Mouse (Mus musculus) limb, embryonic 10.5 days (tissue): ENCODE measurements around the gene Grem1. TPM values are rescaled to one million over a fixed set of nuclear protein-coding genes. Genes with fewer than 3 reads are reported as not detected.

ENCODE experiments used
- DNase-seq: peaks from one replicate; pipeline ENCODE4 v3.0.0-alpha.2; 2017; ENCODE audit warnings: low spot score
- H3K27ac ChIP-seq: fragments of 300-500 bp; sonication (generic); 2 replicates; pipeline ENCODE4 v1.5.1; 2016; ENCODE audit warnings: mild to moderate bottlenecking
- H3K27me3 ChIP-seq: fragments of 300-500 bp; sonication (generic); 2 replicates; pipeline ENCODE4 v1.6.1; 2016; ENCODE audit warnings: low read depth, mild to moderate bottlenecking; ENCODE audit not compliant: poor library complexity, severe bottlenecking
- H3K36me3 ChIP-seq: fragments of 300-500 bp; sonication (generic); 2 replicates; pipeline ENCODE4 v1.6.1; 2016; ENCODE audit warnings: mild to moderate bottlenecking, moderate library complexity
- H3K4me1 ChIP-seq: fragments of 300-500 bp; sonication (generic); 2 replicates; pipeline ENCODE4 v1.6.1; 2016
- H3K4me3 ChIP-seq: fragments of 300-500 bp; sonication (generic); 2 replicates; pipeline ENCODE4 v1.5.1; 2016; ENCODE audit warnings: mild to moderate bottlenecking, moderate library complexity
- H3K9me3 ChIP-seq: fragments of 300-500 bp; sonication (generic); replicated peaks from 2 replicates; pipeline ENCODE4 v1.6.1; 2016; ENCODE audit warnings: mild to moderate bottlenecking
- WGBS: fragments of 180-500 bp; shearing (Covaris S2); methylation state at CpG from one replicate; pipeline ENCODE4 v1.1.7; 2016; 5-methylcytosine and 5-hydroxymethylcytosine counted together
- polyA plus RNA-seq: library from polyadenylated mRNA; unstranded; fragments of >200 nt; fragmentation: Nextera tagmentation; extraction: Ambion mirVana; gene quantifications from 2 replicates; pipeline ENCODE4 v1.2.1, GENCODE M21; 2016

Gene Grem1
- polyA plus RNA-seq, 1 experiment from 2014 or later: 7.2 TPM

- 96% methylated on average over 9 of the region's 9 CpGs for WGBS
- Histone ChIP-seq H3K27me3 (no peaks in the 10 kb centered on the region), H3K27ac (no peak overlapping the region), H3K9me3 (no peaks in the 10 kb centered on the region), H3K4me1 (no peaks in the 10 kb centered on the region), H3K36me3 (peaks cover 18% of the 10 kb centered on the region), H3K4me3 (no peak overlapping the region)
- DNase-seq: no peak
Observed at GRCm38 (mm10) chr2:113749309-113749708, 9.1 kb downstream of the Grem1 start.

- Histone ChIP-seq H3K27ac (no peak overlapping the region), H3K27me3 (no peaks in the 10 kb centered on the region), H3K36me3 (no peaks in the 10 kb centered on the region), H3K4me3 (no peak overlapping the region), H3K4me1 (0 out of 2 replicates have a peak, but pooled peaks cover 6% of the 10 kb centered on the region), H3K9me3 (no peaks in the 10 kb centered on the region)
- WGBS: 92% methylated on average over 3 of the region's 3 CpGs
- DNase-seq: no peak
Observed at GRCm38 (mm10) chr2:113728581-113728980, 29.9 kb downstream of the Grem1 start.

GRCm38 (mm10) chr2:113714801-113715200 is 43.6 kb downstream of the Grem1 start:
- WGBS: 41% methylated on average over 2 of the region's 2 CpGs
- no peak overlapping the region for H3K27ac ChIP-seq

GRCm38 (mm10) chr2:113713406-113713805 is 45.0 kb downstream of the Grem1 start:
- no peak overlapping the region for H3K27ac ChIP-seq

More at GRCm38 (mm10) chr2:113714801-113715200, 43.6 kb downstream of the Grem1 start:
- Histone ChIP-seq H3K36me3 (no peaks in the 10 kb centered on the region), H3K27me3 (no peaks in the 10 kb centered on the region), H3K4me3 (no peak overlapping the region), H3K4me1 (peaks cover 10% of the 10 kb centered on the region), H3K9me3 (no peaks in the 10 kb centered on the region)
- no peak for DNase-seq

GRCm38 (mm10) chr2:113707507-113707906 is 50.9 kb downstream of the Grem1 start:
- Histone ChIP-seq H3K36me3 (0 out of 2 replicates have a peak, but pooled peaks cover 5% of the 10 kb centered on the region), H3K27me3 (no peaks in the 10 kb centered on the region), H3K9me3 (no peaks in the 10 kb centered on the region), H3K4me3 (no peak overlapping the region), H3K4me1 (no peaks in the 10 kb centered on the region), H3K27ac (no peak overlapping the region)
- no peak for DNase-seq
- 81% methylated on average over 4 of the region's 4 CpGs for WGBS

More at GRCm38 (mm10) chr2:113713406-113713805, 45.0 kb downstream of the Grem1 start:
- Histone ChIP-seq H3K9me3 (no peaks in the 10 kb centered on the region), H3K4me3 (no peak overlapping the region), H3K4me1 (peaks cover 10% of the 10 kb centered on the region), H3K27me3 (no peaks in the 10 kb centered on the region), H3K36me3 (0 out of 2 replicates have a peak, but pooled peaks cover 2% of the 10 kb centered on the region)
- DNase-seq: no peak
- WGBS: 79% methylated on average over 2 of the region's 2 CpGs

GRCm38 (mm10) chr2:113701507-113701906 is 56.9 kb downstream of the Grem1 start:
- no peaks in the 10 kb centered on the region for H3K9me3 ChIP-seq
- no peaks in the 10 kb centered on the region for H3K36me3 ChIP-seq
- H3K27me3 ChIP-seq: no peaks in the 10 kb centered on the region
- 77% methylated on average over 5 of the region's 5 CpGs for WGBS
- no peak for DNase-seq
- H3K4me3 ChIP-seq: no peak overlapping the region
- H3K27ac ChIP-seq: no peak overlapping the region
- H3K4me1 ChIP-seq: 0 out of 2 replicates have a peak, but pooled peaks cover 6% of the 10 kb centered on the region

- Histone ChIP-seq H3K4me1 (peaks cover 46% of the 10 kb centered on the region), H3K27me3 (no peaks in the 10 kb centered on the region), H3K27ac (no peak overlapping the region), H3K9me3 (no peaks in the 10 kb centered on the region), H3K36me3 (no peaks in the 10 kb centered on the region), H3K4me3 (no peak overlapping the region)
- DNase-seq: no peak
- WGBS: 83% methylated on average over 5 of the region's 5 CpGs
Observed at GRCm38 (mm10) chr2:113696647-113697046, 61.8 kb downstream of the Grem1 start.

- no peaks in the 10 kb centered on the region for H3K36me3 ChIP-seq
- no peaks in the 10 kb centered on the region for H3K9me3 ChIP-seq
- no peak for DNase-seq
- 91% methylated on average over 3 of the region's 3 CpGs for WGBS
- H3K4me3 ChIP-seq: no peak overlapping the region
- H3K4me1 ChIP-seq: peaks cover 51% of the 10 kb centered on the region
- H3K27ac ChIP-seq: no peak overlapping the region
- no peaks in the 10 kb centered on the region for H3K27me3 ChIP-seq
Observed at GRCm38 (mm10) chr2:113696222-113696621, 62.2 kb downstream of the Grem1 start.

Other genes with a start within 250 kb of the Grem1 start
- gene Scg5, start 70.5 kb upstream of the Grem1 start, polyA plus RNA-seq: 0.61 and 0.85 TPM in 2 replicates
- gene Arhgap11a, start 90.0 kb upstream of the Grem1 start, polyA plus RNA-seq: 34.8 and 40.7 TPM in 2 replicates